Mouse (Mus musculus): ENCODE measurements around the gene Ndufa8.

The Ndufa8 gene

DNA sequence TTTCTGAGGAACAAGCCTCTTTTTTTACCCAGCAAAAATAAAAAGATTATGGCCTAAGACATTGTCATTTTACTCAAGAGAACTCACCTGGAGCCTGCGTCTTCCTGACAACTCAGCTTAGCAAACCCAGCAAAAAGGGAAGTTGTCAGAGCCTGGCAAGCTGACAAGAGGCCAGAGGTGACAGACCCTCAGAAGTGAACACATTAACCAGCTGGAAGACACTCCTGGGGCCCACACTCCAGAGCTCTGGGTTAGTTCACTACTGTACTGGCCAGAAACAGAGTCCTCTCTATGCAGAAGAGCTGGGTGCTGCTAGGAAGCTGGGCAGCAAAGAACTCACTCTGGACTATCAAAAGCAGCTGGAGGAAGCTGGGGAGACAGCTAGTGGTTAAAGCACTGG lies 8.3 kb downstream of the Ndufa8 start:
- DNase-seq = no peak

DNA sequence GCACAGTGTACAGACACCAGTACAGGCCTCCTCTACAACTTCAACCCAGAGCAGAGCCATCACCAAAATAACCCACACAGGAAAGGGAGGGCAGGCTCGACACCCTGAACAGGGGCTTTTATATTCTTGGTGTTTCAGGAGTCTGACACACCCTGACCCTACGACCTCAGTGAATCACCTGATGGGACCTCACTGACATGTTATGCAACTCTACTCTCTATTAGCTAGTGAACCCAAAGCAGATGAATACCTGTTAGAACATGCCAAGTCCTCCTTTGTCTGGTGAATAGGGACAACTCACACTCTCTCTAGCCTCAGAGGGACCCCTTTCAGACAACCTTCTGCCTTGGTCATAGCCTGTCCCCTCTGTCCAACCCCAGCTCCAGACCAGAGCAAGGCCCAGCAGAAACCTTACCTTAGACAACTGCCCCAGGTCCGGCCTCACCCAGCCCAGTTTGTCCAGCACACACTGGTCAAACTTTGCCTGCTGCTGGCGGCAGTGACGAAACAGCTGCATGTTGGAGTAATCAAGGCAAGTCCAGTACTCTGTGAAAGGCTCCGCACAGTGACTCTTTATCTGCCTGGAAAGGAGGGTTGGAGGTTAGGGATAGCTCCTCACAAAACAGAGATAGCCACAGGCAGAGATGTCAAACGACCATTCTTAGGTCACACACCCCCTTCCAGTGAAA lies 9.8 kb downstream of the Ndufa8 start:
- DNase-seq = no peak

DNA sequence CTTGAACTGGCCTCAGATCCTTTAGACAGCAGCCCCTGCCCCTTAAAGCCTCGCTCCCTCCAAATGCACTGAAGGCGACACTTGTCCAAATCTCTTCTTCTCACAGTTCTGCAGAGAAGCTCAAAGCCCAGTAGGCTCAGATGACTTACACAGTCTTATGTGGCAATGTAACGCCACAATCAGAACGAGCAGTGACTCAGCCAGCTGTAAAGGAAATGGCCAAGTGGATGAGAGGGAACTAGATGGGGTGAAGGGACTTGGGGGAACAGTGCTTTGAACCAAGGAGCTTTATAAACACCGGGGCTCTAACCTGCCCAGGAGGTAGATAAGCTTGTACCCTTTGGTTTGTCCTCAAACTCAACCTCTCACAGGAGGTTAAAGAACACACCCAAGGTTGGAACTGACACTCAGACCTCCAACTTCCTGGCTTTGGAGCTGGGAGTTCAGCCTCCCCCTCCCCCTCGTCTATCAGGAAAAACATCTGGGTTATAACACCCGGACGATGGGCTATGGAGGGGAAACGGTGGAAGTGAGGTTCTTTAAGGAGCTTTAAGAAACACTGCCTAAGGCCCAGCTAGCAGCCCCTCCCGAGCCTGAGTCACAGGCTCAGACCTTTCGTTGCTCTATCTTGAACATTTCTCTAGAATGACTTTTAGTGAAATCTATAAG lies 13.7 kb downstream of the Ndufa8 start:
- no peak for DNase-seq

- no peak for DNase-seq
Observed at GRCm38 (mm10) chr2:36034898-36035297, 14.3 kb downstream of the Ndufa8 start.

- no peak for DNase-seq
Observed at GRCm38 (mm10) chr2:36033966-36034365, 15.2 kb downstream of the Ndufa8 start.

GRCm38 (mm10) chr2:36032884-36033283 lies 16.3 kb downstream of the Ndufa8 start:
- no peak for DNase-seq

DNA sequence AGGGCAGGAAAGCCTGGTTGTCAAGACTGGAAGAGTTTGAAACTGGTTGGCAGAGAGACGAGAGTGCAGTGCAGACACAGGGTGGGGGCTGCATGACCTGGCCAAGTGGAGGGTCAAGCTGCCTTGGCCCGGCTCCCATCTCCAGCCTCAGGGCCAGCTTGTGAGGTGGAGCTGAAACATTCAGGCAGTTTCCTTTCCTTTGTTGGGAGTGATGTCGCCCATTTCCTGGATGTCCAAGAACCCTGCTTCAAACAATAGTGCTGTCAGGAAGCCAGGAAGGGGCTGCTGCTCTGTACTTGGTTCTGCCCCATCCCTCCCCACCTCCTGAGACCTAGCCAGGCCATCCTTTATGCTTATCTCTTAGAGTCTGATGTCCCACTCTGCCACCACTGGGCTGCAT lies 25.9 kb downstream of the Ndufa8 start:
- peak; percentile 89 for DNase-seq

DNA sequence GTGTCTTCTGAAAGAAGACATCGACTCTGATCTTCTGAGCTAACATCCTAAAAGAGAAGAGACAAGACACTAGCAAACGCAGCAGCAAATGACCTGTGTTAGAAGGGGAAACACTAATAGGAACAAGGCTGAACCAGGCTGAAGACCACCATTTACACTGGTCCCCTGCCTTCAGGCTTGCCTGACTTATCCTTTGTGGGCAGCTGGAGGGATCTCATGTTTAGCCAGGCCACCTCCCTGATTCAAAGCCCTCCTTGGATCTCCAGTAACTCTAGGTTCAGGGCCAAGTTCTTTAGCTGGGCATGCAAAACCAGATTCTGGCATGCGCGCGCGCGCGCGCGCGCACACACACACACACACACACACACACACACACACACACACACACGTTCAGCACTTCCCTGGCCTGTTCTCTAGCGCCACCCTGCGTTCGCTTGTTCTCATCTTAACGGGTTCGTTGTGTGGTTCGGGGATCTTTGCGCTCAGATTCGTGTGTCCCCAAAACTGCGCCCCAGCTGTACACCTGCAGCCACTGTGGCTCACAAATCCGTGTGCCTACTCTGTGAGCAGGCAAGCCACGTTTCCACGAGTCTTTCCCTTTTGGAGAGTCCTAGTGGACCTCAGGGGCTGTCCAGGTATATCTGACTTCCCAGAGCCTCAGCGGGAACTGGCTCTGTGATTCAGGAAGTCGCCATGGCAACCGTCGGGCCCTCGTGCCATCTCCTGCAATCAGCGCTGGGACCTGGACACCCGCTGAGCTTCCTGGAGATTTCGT lies 27.6 kb downstream of the Ndufa8 start:
- DNase-seq = peak; percentile 84

- DNase-seq = peak; percentile 69
Observed at GRCm38 (mm10) chr2:36013010-36013409, 36.2 kb downstream of the Ndufa8 start.

DNA sequence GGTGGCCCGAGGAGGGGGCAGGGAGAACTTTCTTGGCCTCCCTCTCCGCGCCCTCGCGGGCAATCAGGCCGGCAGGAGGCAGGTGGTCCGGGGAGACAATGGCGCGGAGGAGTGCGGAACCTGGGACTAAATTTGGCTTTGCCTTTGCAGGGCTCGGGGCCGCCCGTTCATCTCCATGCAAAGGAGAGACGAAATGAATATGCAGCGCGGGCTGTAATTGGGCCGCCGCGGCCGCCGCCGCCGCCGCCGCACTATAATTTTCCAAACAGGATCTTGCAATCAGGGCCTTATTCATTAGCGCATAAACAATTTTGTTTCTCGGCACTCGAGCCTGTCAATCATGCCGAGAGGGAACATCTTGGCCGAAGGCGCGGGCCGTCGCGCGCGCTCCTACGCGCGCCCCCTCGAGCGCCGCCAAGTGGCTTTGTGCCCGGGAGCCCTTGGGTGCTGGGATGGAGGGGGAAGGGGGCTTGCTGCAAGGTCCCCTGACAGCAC lies 37.8 kb downstream of the Ndufa8 start:
- DNase-seq = peak; percentile 42

DNA sequence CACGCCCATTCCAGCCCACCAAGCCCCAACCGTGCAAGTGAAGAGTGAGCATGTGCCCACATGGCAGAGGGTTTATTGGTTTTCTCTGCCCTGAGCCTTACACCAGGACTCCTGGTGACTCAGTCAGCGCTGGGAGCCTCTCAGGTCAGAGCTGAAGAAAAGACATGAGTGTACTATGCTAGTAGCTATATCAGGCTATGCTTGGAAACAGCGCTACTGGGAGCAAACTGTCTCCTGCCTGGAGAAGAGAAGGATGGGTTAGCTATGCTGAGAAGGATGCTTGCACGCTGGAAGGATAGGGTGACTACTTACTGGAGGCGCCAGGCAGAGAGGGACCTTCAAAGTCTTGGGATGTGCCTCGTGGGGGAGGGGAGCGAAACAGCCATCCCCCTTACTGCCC lies 38.6 kb downstream of the Ndufa8 start:
- DNase-seq = no peak

DNA sequence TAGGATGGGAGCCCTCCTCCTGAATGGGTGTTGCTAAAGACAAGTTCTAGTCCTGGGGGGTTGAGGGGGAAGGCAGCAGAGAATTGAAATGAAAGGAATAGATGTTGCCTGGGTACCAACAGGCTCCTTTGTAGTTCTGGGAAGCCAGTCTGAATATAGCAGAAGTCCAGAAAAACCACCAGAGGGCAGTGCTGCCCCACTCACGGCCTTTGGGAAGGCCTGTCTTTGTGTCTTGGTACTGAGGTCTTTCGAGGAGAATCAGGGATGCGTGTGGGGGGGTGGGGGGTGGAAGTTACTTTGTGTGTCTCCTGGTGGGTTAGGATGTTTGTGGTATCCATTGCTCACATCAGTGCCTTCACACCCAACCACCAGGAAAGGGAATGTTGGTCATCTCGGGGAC lies 39.8 kb downstream of the Ndufa8 start:
- peak; percentile 44 for DNase-seq

- DNase-seq = peak; percentile 73
Observed at GRCm38 (mm10) chr2:36008071-36008470, 41.1 kb downstream of the Ndufa8 start.

DNA sequence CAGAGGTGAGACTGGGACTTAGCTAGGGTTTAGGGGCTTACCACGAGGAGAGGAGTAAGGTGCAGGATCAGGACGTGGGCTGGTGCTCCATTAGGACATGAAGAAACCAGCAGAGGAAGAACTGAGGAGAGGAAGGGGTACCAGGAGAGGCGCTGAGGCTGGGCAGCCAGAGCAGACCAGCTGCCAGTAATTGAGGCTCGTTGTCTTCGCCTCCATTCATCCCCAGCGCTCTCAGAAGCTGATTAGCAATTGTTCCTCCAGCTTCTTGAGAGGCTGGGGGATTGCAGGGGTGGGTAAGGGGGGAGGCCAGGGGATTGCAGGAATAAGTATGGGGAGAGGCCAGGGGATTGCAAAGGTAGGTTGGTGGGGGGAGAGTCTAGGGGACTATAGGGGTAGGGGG lies 47.0 kb downstream of the Ndufa8 start:
- DNase-seq = no peak

DNA sequence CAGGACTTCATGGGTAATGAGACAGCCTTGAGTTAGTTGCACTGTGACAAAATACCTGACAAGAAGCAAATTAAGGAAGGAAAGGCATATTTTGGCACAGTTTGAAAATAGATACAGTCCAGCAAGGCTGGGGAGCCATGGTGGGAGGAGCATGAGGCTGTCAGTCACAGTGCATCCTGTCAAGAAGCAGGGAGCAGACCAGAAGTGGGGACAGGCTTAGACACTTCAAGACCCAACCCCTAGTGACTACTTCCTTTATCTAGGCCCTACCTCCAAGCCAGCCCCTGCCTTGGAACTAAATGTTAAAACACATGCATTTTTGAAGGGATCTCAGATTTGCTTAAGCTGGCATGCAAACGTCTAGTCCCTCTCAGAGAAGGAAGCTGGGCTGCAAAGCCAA lies 48.8 kb downstream of the Ndufa8 start:
- DNase-seq = no peak

- no peak for DNase-seq
Observed at GRCm38 (mm10) chr2:35999212-35999611, 50.0 kb downstream of the Ndufa8 start.

DNA sequence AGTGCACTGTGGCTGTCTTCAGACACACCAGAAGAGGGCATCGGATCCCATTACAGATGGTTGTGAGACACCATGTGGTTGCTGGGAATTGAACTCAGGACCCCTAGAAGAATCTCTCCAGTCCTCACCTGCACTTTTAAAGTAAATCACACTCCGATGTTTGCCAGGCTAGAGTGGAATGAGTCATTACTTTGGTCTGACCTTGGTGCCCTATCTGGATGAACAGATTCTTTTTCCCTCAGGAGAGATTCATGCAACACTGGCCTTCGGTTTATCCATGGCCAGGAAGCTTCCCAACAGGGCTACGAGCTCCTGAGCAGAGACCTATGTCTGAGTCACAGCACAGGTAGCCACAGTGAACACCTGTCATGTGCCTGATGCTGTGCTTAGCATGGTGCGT lies 50.8 kb downstream of the Ndufa8 start:
- no peak for DNase-seq

- DNase-seq = no peak
Observed at GRCm38 (mm10) chr2:35996753-35997152, 52.5 kb downstream of the Ndufa8 start.

GRCm38 (mm10) chr2:35994303-35994702 lies 54.9 kb downstream of the Ndufa8 start:
- peak; percentile 27 for DNase-seq

GRCm38 (mm10) chr2:35993481-35993880 lies 55.7 kb downstream of the Ndufa8 start:
- DNase-seq = no peak

- DNase-seq = no peak
Observed at GRCm38 (mm10) chr2:35992259-35992658, 56.9 kb downstream of the Ndufa8 start.
